Mouse (Mus musculus) midbrain, embryonic 10.5 days (tissue): ENCODE results near the gene Cryaa. TPM values are rescaled to one million over a fixed set of nuclear protein-coding genes. Genes with fewer than 3 reads are reported as not detected.

ENCODE experiments used
- DNase-seq: peaks from one replicate; pipeline ENCODE4 v3.0.0-alpha.2; 2017; ENCODE audit warnings: low spot score
- H3K27ac ChIP-seq: fragments of 300-500 bp; sonication (generic); replicated peaks from 2 replicates; pipeline ENCODE4 v1.5.1; 2016; ENCODE audit warnings: mild to moderate bottlenecking
- H3K27me3 ChIP-seq: fragments of 300-500 bp; sonication (generic); 2 replicates; pipeline ENCODE4 v1.6.1; 2016; ENCODE audit warnings: low read depth, mild to moderate bottlenecking; ENCODE audit not compliant: poor library complexity, severe bottlenecking
- H3K36me3 ChIP-seq: fragments of 300-500 bp; sonication (generic); 2 replicates; pipeline ENCODE4 v1.6.1; 2016; ENCODE audit warnings: mild to moderate bottlenecking, moderate library complexity
- H3K4me1 ChIP-seq: fragments of 300-500 bp; sonication (generic); 2 replicates; pipeline ENCODE4 v1.6.1; 2016
- H3K4me3 ChIP-seq: fragments of 300-500 bp; sonication (generic); 2 replicates; pipeline ENCODE4 v1.5.1; 2016; ENCODE audit warnings: mild to moderate bottlenecking, moderate library complexity
- H3K9me3 ChIP-seq: fragments of 300-500 bp; sonication (generic); replicated peaks from 2 replicates; pipeline ENCODE4 v1.6.1; 2016; ENCODE audit warnings: mild to moderate bottlenecking
- WGBS: fragments of 180-500 bp; shearing (Covaris S2); methylation state at CpG from one replicate; pipeline ENCODE4 v1.1.7; 2016; 5-methylcytosine and 5-hydroxymethylcytosine counted together
- polyA plus RNA-seq: library from polyadenylated mRNA; unstranded; fragments of >200 nt; fragmentation: Nextera tagmentation; extraction: Ambion mirVana; gene quantifications from 2 replicates; pipeline ENCODE4 v1.2.1, GENCODE M21; 2016

Cryaa gene
- polyA plus RNA-seq, 1 experiment from 2014 or later, result not detected

DNA sequence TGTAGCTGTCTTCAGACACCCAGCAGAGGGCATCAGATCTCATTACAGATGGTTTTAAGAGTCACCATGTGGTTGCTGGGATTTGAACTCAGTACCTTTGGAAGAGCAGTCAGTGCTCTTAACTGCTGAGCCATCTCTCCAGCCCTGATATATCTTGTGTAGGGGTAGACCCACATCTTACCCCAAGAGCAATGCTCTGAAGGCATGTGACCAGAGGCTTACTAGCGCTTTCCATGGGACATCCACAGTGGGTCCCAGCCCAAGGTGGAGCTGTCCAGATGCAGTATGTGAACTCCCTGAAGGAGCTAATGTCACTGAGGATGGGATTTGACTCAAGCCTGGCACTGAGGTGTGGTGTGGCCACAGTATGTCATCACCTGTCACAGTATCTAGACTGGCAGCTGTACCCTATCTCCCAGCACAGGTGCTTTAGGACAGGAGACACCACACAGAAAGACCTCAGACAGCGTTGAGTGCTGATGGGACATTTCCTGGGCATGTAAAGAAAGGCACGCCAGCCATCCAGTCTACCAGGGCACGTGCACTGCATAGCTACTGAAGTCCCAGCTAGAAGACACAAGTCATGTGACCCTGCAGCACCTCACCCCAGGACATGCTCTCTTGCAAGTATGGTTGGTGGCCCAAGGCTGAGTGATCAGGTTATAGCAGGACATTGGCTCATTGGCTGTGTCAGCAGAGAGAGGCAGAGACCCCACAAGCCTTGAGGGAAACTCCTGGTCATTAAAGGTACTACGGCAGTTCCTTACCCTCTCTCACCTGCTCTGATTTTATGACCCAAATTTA, 31.2 kb upstream of the Cryaa start:
- Histone ChIP-seq H3K27ac (no peak overlapping the region), H3K4me3 (no peak overlapping the region), H3K27me3 (no peaks in the 10 kb centered on the region), H3K4me1 (peaks cover 7% of the 10 kb centered on the region), H3K36me3 (peaks cover 68% of the 10 kb centered on the region), H3K9me3 (no peaks in the 10 kb centered on the region; the same call in 1 of the 2 replicates)
- WGBS, result 97% methylated on average over 5 of the region's 5 CpGs
- no peak for DNase-seq

DNA sequence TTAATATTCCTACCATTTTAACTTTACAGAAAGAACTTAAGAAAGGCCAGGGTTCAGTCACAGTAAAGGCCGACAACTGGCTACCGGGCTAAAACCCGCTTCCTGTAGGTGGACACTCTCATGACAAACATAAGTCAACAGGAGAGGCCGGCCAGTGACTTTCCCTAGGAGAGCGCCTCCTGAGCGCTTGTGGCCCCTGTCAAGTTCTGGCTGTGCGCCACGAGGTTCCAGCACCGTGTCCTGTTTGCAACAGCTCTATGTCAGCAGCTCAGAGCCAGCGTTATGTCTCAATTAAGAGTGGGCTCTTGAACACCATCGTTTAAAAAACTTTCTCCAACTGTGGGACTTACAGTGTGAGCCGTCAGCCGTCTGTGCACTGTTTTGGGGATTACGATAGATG, 25.5 kb upstream of the Cryaa start:
- no peak overlapping the region for H3K27ac ChIP-seq
- WGBS, result 94% methylated on average over 14 of the region's 14 CpGs
- no peak for DNase-seq
- no peak overlapping the region for H3K4me3 ChIP-seq
- no peaks in the 10 kb centered on the region for H3K9me3 ChIP-seq
- no peaks in the 10 kb centered on the region for H3K27me3 ChIP-seq
- H3K36me3 ChIP-seq, result peaks cover 98% of the 10 kb centered on the region
- peaks cover 13% of the 10 kb centered on the region for H3K4me1 ChIP-seq

DNA sequence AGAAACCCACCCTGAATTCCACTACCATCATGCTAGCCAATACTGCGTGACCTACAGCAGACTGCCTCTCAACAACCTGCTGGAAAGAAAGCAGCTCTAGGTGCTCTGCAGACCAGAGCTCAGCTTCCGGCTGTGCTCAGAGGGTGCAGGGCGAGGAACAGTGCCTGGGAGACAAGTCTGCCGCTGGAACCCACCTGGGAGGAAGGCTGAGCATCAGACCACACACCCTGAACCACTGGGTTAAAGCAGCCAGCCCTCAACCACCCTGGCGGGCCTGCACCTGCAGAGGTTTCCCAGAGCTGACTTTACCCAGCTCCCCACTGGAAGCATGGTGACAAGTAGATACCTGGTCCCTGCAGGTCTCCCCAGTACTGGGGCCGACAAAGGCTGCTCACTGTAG, 24.3 kb upstream of the Cryaa start:
- no peaks in the 10 kb centered on the region for H3K27me3 ChIP-seq
- DNase-seq, result no peak
- peaks cover 90% of the 10 kb centered on the region for H3K36me3 ChIP-seq
- WGBS, result 92% methylated on average over 6 of the region's 6 CpGs
- peaks cover 20% of the 10 kb centered on the region for H3K4me1 ChIP-seq
- no peak overlapping the region for H3K4me3 ChIP-seq
- H3K9me3 ChIP-seq, result no peaks in the 10 kb centered on the region
- H3K27ac ChIP-seq, result no peak overlapping the region

DNA sequence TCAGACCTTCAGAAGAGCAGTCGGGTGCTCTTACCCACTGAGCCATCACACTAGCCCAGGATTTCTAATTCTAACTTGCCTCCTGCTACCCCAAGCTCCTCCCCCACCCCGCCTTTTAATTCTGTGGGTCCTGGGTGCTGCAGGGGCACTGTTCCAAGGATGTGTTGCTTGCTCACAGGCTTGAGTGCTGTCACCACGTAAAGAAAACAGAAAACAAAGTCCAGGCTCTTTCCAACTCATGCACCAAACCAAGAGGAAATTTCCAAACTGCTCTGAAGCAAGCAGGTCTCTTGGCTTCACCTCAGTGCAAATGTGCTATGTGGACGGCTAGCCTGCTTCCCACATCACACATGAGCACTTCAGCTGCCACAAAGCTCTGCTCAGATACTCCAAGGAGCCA, 22.2 kb upstream of the Cryaa start:
- Histone ChIP-seq H3K9me3 (no peaks in the 10 kb centered on the region), H3K4me1 (peaks cover 30% of the 10 kb centered on the region), H3K27ac (no peak overlapping the region), H3K36me3 (peaks cover 69% of the 10 kb centered on the region), H3K4me3 (peak overlapping the region; percentile 1; the same call in 1 of the 2 replicates), H3K27me3 (no peaks in the 10 kb centered on the region)
- no peak for DNase-seq
- 86% methylated on average over 4 of the region's 4 CpGs for WGBS

DNA sequence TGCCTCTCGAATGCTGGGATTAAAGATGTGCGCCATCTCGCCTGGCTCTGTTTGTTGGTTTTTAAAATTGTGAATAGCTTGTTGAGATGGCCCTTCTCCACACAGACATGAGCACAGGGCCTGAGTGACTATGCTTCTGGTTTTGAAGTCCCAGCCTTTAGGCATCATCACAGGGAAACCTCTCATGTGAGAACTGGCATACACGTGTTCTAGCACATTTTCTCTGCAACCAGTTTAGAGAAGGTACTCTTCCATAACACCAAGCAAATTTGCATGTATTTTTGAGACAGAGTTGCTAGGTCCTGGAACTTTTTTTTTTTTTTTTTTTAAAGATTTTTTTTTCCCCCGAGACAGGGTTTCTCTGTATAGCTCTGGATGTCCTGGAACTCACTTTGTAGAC, 20.9 kb upstream of the Cryaa start:
- Histone ChIP-seq H3K4me1 (peaks cover 30% of the 10 kb centered on the region), H3K9me3 (no peaks in the 10 kb centered on the region), H3K27me3 (0 out of 2 replicates have a peak, but pooled peaks cover 3% of the 10 kb centered on the region), H3K36me3 (peaks cover 56% of the 10 kb centered on the region), H3K4me3 (peak overlapping the region; percentile 91; the same call in 1 of the 2 replicates), H3K27ac (no peak overlapping the region)
- WGBS, result 89% methylated on average over 5 of the region's 5 CpGs
- no peak for DNase-seq

DNA sequence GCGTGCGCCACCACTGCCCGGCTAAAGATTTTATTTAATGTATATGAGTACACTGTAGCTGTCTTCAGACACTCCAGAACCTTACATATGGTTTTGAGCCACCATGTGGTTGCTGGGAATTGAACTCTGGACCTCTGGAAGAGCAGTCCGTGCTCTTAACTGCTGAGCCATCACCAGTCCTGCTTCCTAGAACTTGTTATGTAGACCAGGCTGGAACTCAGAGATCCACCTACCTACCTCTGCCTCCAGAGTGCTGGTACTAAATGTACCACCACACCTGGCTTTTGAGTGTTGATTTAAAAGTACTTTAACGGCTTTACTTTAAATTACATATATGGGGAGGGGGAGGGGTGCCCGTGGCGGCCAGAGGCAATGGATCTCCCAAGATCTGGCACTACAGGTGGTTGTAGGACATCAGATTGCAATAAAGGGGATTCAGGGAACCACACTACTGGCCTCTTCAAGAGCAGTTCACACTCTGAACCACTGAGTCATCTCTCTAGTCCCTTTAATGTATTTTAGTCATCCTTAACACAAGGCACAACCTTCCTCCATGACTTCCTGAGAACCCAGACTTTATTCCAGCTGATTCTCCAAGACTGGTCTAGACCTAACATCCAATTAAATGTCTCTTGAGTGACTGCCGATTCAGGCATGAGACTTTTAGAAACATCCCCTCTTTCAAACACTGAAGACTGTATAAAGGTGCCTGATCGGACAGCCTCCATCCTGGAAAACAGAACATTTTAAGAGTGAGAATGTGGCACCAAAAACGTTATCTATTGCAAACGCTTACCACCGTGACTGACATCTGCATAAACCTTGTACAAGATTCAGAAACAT, 20.2 kb upstream of the Cryaa start:
- peak overlapping the region; percentile 91 for H3K4me3 ChIP-seq
- H3K4me1 ChIP-seq, result peaks cover 30% of the 10 kb centered on the region
- 60% methylated on average over 12 of the region's 12 CpGs for WGBS
- peaks cover 49% of the 10 kb centered on the region for H3K36me3 ChIP-seq
- H3K9me3 ChIP-seq, result no peaks in the 10 kb centered on the region
- 0 out of 2 replicates have a peak, but pooled peaks cover 3% of the 10 kb centered on the region for H3K27me3 ChIP-seq
- peak overlapping the region; percentile 96 for H3K27ac ChIP-seq
- no peak for DNase-seq

DNA sequence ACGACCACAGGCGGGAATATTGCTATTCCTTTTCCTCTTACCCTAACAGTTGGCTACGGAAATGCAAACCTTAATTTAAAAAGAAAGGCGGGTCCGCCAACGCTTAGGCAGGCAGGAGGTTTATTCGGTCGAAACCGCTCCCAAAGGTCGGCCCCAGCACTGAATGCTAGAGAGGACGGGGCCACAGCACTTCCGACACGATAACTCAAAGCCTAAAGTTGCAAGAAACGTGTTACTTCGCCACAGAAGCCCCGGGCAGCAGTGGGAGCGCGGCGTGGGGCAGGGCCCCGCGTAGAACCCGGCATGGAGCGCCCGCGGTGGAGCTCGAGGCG, 19.5 kb upstream of the Cryaa start:
- H3K27ac ChIP-seq, result peak overlapping the region; percentile 96
- WGBS, result under 1% methylated on average over 27 of the region's 27 CpGs
- peaks cover 41% of the 10 kb centered on the region for H3K36me3 ChIP-seq
- no peak for DNase-seq
- peaks cover 30% of the 10 kb centered on the region for H3K4me1 ChIP-seq
- H3K27me3 ChIP-seq, result 0 out of 2 replicates have a peak, but pooled peaks cover 3% of the 10 kb centered on the region
- peak overlapping the region; percentile 91 for H3K4me3 ChIP-seq
- no peaks in the 10 kb centered on the region for H3K9me3 ChIP-seq

DNA sequence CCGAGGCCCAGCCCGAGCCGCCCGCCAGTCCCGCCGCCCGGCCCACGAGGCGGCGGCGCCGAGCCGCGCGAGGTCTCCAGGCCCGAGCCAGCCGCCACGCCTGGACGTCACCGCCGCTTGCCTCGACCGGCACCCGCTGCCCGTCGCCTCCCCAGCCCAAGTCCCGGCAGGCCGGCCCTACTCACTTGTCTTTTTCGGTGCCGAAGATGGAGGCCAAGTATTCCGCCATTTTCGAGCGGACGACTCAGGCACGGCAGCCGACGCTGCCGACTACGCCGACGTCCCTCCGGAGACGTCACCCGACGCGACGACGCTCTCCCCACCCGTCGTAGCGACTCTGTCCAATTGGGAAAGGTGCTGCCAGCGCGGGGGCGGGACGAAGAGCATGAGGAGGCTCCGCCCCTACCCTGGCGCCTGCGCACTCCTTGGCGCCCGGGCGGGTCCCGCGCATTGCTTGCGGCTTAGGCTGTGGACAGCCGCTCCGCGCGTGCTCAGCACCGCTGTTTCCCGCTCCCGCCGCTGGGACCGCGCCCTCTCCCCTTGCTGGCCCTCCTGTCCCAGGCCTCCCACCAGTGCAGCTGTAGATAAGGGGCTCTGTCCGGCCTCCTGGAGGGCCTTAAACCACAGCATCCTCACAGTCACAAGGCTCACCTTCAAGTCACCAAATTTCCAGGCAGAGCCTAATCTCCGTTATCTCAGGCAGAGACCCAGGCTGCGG, 19.0 kb upstream of the Cryaa start, which contains the start of gene U2af1:
TSS of gene U2af1 (minus strand) at position 425 of the 718 bp plus-strand sequence.
- Histone ChIP-seq H3K9me3 (no peaks in the 10 kb centered on the region), H3K27ac (peak within 1 kb of the TSS; percentile 96), H3K4me1 (peaks cover 30% of the 10 kb centered on the region), H3K36me3 (peaks cover 36% of the 10 kb centered on the region), H3K4me3 (peak within 1 kb of the TSS; percentile 91), H3K27me3 (0 out of 2 replicates have a peak, but pooled peaks cover 3% of the 10 kb centered on the region)
- WGBS, result under 1% methylated on average over 77 of the region's 77 CpGs
- peak; percentile 98 for DNase-seq

DNA sequence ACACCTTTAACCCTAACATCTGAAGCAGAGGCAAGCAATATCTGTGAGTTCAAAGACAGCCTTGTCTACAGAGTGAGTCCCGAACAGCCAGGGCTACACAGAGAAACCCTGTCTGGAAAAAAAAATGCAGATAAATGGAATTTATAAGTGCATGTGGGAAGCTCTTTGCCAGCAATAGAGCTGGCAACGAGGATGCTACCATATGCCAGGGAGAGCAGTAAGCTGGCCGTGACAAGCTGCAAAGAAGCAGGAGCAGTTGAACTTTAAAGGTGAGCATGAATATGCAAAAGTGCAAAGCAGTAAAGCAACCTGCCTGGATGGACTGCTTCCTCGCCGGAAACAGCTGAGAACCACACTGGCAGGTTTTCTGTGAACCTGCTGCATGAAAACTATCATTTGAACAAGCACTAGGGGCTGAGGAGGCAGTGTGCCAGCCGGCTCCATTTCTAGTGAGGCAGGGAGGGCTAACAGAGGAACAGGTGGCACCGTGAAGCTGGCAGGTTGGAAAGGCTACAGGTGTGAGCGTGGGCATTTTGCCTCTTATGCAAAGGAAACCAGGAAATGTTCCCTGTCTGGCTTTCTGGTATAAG, 16.9 kb upstream of the Cryaa start:
- DNase-seq, result no peak
- Histone ChIP-seq H3K36me3 (peaks cover 15% of the 10 kb centered on the region), H3K27ac (no peak overlapping the region), H3K9me3 (no peaks in the 10 kb centered on the region), H3K4me3 (no peak overlapping the region), H3K4me1 (peaks cover 29% of the 10 kb centered on the region), H3K27me3 (0 out of 2 replicates have a peak, but pooled peaks cover 3% of the 10 kb centered on the region)
- WGBS, result 85% methylated on average over 8 of the region's 8 CpGs

DNA sequence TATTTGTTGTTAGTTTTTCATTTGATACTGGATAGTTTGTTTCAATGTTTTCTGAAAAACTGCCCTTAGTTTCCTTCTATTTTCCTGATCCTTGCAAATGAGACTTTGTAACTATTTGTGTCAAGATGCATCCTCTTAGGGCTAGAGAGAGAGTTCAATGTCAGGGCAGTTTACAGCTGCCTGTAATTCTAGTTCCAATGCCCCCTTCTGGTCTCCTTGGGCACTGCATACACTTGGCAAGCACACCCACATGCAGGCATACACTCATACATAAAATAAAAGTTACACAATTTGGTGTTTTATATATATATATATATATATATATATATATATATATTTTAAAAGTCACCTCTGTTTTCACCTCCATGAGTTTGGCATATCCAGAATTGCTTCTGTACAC, 14.8 kb upstream of the Cryaa start:
- Histone ChIP-seq H3K36me3 (no peaks in the 10 kb centered on the region), H3K9me3 (no peaks in the 10 kb centered on the region), H3K27ac (no peak overlapping the region), H3K4me3 (no peak overlapping the region), H3K27me3 (0 out of 2 replicates have a peak, but pooled peaks cover 3% of the 10 kb centered on the region), H3K4me1 (peaks cover 13% of the 10 kb centered on the region)
- DNase-seq, result no peak

DNA sequence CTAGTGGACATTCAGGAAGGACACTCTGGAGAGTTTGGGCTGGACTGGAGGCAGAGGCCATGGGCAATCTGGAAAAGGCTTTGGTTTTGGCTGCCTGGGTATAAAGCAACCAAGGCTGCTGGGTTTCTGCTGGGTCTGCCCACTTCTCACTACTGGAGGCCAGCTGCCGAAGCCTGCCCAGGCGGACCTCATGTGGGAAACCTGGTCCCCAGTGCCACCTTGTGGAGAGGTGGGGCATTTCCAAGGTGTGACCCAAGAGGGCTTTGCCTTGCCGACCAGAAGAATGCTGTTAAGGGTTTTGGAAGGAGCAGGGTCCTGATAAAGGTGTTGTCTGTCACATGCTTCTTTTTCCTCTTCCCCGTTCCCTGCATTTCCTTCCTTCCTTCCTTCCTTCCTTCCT, 12.8 kb upstream of the Cryaa start:
- Histone ChIP-seq H3K36me3 (no peaks in the 10 kb centered on the region), H3K27ac (no peak overlapping the region), H3K4me3 (no peak overlapping the region), H3K4me1 (peaks cover 9% of the 10 kb centered on the region), H3K27me3 (0 out of 2 replicates have a peak, but pooled peaks cover 3% of the 10 kb centered on the region), H3K9me3 (no peaks in the 10 kb centered on the region)
- peak; percentile 71 for DNase-seq
- 11% methylated on average over 4 of the region's 4 CpGs for WGBS

DNA sequence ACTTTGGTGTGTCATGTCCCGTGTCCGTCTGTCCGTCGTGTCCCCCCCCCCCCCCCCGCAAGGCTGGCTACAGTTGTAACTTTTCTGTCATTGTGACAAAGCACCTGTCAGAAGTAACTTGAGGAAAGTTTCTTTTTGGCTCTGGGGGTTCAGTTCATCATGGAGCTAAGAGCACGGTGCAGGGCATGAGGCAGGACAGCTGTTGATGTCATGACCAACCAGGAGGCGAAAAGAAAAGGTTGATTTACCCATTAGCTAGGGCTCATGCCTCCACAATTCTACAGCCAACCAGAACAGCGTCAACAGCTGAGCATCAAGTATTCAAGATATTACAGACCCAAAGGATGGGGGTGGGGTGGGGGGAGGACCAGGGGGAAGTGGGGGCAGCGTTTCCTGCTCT, 9.3 kb upstream of the Cryaa start:
- Histone ChIP-seq H3K27me3 (no peaks in the 10 kb centered on the region), H3K36me3 (no peaks in the 10 kb centered on the region), H3K4me3 (no peak overlapping the region), H3K4me1 (peaks cover 33% of the 10 kb centered on the region), H3K27ac (no peak overlapping the region), H3K9me3 (no peaks in the 10 kb centered on the region)
- WGBS, result 88% methylated on average over 8 of the region's 9 CpGs
- no peak for DNase-seq
